Mouse (Mus musculus) kidney, adult 9 months (tissue): ENCODE results near the gene Dok3.

Experiments used
- DNase-seq: peaks from one replicate; pipeline ENCODE4 v3.0.0; 2022

The Dok3 gene

DNA sequence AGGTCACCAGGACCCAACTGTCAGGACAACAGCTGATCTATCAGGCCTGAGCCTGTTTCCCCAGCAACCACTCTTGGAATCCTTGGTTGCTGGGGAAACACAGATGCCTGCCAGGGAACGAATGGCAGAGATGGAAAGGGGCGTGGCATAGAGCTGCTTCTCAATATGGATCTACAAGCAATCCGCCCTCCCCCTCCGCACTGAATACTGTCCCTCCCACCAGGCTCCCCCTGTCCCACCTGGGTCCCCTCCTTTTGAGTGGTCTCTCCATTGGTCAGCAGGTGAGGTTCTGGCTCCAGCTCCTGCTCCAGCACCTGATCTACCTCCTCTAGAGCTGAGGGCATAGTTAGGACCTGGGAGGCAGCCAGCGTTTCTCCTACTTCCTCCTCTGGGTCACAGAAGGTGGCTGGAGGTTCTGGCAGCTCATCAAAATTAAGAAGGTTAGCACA, 54.5 kb downstream of the Dok3 start:
- DNase-seq, result no peak

DNA sequence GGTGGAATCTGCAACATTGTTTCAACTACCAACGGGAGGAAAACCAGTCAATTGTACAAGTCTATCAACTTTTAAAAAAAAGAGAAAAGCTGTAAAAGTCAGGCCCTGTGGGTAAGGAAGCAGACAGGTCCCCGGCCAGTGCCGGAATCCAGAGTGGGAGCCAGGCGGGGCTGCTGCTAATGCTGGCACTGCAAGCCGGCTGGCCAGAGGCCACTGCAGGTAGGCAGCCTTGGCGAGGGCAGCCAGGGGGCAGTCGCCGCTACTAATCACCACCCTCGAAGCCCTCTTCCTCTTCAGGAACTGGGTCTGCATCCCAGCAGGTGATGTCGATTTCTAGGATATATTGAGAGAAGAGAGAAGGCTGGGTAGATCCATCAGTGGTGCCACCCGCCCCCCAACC, 55.1 kb downstream of the Dok3 start:
- no peak for DNase-seq
